Mouse (Mus musculus) C2C12 (cell line): Measurements from ENCODE around the gene Fth1.

Source experiments
- CEBPB ChIP-seq: IDR thresholded peaks from one replicate; pipeline ENCODE4 v1.6.1; 2011; ENCODE audit warnings: low read depth, mild to moderate bottlenecking, control low read depth, moderate library complexity
- CTCF ChIP-seq: IDR thresholded peaks from one replicate; pipeline ENCODE4 v1.5.1; 2011; ENCODE audit not compliant: control insufficient read depth, insufficient read depth, insufficient read length
- FOSL1 ChIP-seq: IDR thresholded peaks from one replicate; pipeline ENCODE4 v1.8.0; 2011; ENCODE audit warnings: mild to moderate bottlenecking, low read length; ENCODE audit not compliant: poor library complexity, insufficient read depth, severe bottlenecking
- MAX ChIP-seq: IDR thresholded peaks from one replicate; pipeline ENCODE4 v1.6.1; 2011; ENCODE audit warnings: mild to moderate bottlenecking, control low read depth
- MYOG ChIP-seq: IDR thresholded peaks from one replicate; pipeline ENCODE4 v1.6.1; 2011; ENCODE audit not compliant: control insufficient read depth, insufficient read length; ENCODE audit errors: extremely low read depth
- USF1 ChIP-seq: IDR thresholded peaks from one replicate; pipeline ENCODE4 v1.6.1; 2011; ENCODE audit warnings: low read depth, mild to moderate bottlenecking, control low read depth, moderate library complexity

- TF ChIP-seq MYOG (no peak), CTCF (no peak), USF1 (no peak), CEBPB (no peak), FOSL1 (no peak), MAX (no peak)
Measured at GRCm38 (mm10) chr19:9954811-9955202, 25.6 kb upstream of the Fth1 start.
